Mouse (Mus musculus): ENCODE results near the gene Nr1d1. TPM values are rescaled to one million over a fixed set of nuclear protein-coding genes. Genes with fewer than 3 reads are reported as not detected.
"Not testable (repeated sequence)": the region's sequence is repeated elsewhere in the genome, so short reads cannot be mapped to it uniquely, and the experiment has no call there.

The Nr1d1 gene
- total RNA-seq, 2 experiments from 2014 or later, result 0.26 TPM; not detected in 1

DNA sequence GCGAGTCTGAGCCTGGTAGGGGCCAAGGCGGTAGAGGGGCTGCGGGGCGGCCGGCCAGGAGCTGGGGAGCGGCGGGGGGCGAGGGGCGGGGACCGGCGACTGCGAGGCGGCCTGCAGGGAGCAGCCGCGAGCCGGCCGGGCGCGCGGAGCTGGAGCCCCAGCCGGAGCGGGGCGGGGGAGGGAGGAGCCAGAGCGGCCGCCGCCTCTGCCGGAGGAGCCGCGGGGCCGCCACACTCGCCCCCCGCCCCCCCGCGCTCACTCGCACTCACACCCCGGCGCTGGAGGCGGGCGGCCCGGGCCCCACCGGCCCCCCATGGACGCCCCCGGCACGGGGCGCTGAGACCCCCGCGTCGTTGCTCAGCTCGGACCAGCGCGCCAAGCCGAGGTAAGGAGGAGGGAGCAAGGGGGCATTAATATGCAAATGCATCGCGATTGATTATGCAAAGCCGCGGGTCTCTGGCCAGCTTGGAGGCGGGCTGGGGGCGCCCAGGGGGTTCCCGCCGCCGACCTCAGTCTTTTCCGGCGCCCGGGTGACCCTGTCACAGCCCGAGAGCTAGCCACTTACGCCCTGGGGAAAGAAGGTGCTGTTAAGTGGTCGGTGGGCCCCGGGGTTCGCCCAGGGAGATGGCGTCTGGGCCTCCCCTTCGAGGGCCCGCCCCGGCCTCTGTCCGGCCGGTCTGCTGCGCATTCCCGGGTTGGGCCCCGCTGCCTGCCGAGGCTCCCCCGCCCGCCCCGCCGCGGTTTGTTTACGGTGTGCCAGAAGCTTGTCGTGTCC is 33.3 kb downstream of the Nr1d1 start:
- ATAC-seq (replicated peaks; ENCODE audit: low FRiP score, poor library complexity, severe bottlenecking), result peak; percentile 68

DNA sequence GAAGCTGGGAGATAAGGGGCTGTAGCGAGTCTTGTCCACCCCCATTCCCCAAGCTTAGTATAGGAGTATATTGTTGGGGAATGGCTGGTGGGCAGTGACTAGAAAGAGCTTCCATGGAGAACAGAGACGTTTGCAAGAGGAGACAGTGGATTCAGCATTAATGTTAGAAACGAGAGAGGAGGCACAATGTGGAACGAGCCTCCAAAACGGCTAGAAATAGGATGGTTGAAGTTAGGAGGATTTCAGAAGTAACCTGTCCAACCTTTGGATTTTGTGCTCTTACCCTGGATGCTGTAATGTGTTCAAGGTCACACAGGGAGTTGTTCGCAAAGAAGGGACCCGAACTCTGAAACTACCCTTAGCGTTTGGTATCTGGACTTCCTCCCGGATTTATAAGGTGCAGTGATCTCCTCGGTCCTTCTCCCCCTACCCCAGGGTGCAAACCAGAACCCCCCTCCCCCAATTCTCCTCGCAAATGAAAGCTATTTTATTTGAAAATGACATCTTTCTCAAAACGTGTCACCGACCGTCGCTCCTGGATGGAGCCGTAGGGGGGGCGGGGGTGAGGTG is 34.0 kb downstream of the Nr1d1 start:
- ATAC-seq (replicated peaks; ENCODE audit: low FRiP score, poor library complexity, severe bottlenecking), result no peak

DNA sequence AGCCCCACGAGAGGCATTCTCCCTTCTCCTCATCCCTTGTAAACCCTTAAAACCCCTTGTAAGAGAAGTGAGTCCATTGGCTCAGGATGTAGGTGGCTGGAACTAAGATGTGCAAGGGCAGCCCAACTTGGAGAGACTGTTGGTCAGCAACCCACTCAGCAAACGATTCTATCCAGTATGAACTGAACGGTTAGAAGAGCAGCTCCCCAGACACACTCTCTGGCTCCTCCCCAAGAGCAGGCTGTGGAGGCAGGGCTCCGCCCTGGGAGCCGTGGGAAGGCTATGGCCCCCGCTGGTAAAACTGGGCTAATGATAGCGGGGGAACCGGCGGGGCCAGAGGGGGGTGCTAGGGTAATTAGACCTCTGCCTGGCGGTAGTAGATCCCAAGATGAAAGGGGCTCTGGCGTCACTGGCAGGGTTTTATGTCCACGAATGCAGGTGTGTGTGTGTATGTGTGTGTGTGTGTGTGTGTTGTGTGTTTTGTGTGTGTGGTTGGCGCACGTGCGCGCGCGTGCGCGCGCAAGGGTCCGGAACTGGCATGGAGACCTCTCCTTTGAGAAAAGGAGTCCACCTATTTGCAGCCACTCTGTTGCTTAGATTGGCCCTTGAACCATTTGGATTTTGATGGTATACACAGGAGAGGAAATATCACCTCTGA is 34.6 kb downstream of the Nr1d1 start, which contains the start of gene Thra:
TSS of gene Thra (plus strand) at position 246 of the 658 bp plus-strand sequence.
- ATAC-seq (replicated peaks; ENCODE audit: low FRiP score, poor library complexity, severe bottlenecking), result peak; percentile 82

DNA sequence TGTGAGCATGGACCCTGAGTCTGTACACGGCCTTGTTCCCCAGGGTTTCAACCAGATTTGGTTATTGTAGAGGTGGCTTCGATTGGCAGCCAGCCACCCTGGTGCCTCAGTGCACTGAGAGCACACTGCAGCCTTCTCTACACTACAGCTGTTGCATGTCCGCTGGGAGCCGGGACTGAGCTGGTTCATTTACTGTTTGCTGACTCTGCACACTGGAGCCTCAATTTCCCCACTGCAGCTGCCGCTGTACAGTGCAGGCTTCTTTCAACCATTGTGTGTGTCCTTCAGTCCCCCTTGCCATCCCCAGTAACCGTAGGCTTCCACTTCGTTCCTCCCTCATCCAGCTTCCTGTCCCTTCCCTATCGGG is 35.1 kb downstream of the Nr1d1 start:
- ATAC-seq (replicated peaks; ENCODE audit: low FRiP score, poor library complexity, severe bottlenecking), result peak; percentile 9

DNA sequence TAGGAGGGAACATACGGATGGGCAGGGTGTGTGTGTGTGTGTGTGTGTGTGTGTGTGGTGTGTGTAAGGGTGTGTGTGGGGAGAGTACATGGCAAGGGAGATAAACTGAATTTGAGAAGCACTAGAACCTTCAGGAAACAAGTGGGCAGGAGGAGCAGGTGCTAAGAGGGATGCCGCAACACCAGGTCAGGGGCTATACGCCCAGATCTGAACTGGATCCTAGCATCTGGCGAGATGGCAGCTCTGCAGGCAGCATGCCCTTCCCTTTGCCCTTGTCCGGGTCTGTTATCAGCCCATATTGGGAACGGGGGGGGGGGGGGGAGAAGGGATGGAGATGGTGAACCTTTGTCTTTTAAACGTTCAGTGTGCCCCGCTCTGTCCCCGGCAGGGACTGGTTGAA is 36.2 kb downstream of the Nr1d1 start:
- ATAC-seq (replicated peaks; ENCODE audit: low FRiP score, poor library complexity, severe bottlenecking), result no peak

DNA sequence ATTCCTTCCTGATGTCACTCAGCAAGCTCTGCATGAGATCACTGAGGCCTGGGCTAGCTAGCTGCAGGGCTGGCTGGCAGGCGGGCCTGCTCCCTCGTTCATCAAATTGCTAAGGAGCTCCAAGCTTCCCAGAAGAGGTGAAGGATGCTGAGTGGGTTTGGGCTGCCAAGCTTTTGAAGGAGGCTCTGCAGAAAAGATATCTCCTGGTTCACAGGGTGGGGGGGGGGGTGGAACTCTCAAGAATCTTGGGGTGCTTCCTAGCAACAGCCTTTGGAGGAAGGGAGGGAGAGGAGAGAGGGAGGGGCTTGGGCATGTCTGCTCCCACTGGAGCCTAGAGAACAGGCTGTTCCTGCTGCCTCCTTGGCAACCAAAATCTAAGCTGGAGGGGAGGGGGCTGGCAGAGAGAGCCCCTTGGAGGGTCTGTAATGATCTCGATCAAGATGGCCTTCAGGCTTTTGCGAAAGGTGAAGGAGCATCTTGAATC is 36.7 kb downstream of the Nr1d1 start:
- no peak for ATAC-seq (replicated peaks; ENCODE audit: low FRiP score, poor library complexity, severe bottlenecking)

DNA sequence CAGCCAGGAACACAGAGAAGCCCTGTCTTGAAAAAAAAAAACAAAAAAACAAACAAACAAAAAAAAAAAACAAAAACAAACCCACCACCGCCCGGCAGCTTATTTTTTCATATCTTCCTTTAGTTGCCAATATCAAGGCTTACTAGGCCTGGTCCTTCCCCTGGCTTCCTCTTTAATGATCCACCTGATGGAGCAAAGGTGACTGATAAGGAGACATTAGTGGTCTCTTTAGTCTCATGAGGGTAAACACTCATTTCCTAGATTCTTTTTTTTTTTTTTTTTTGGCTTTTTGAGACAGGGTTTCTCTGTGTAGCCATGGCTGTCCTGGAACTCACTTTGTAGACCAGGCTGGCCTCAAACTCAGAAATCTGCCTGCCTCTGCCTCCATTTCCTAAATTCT is 37.9 kb downstream of the Nr1d1 start:
- ATAC-seq (replicated peaks; ENCODE audit: low FRiP score, poor library complexity, severe bottlenecking), result not testable (repeated sequence)

DNA sequence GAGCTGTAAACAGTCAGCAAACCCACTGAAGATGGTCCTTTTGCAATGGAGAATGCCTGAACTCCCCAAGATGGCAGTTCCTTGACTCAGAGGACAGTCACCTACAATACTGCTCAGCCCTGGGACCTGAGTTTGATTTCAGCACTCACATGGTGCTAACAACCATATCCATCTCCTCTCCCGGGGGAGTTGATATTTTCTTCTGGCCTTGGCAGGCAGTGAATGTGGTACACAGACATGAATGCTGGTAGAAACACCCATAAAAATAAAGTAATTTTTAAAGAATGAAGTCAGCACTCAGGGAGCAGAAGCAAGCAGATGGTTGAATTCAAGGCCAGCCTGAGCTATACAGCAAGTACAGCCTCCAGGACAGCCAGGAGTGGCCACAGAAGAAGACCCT is 39.0 kb downstream of the Nr1d1 start:
- ATAC-seq (replicated peaks; ENCODE audit: low FRiP score, poor library complexity, severe bottlenecking), result no peak

DNA sequence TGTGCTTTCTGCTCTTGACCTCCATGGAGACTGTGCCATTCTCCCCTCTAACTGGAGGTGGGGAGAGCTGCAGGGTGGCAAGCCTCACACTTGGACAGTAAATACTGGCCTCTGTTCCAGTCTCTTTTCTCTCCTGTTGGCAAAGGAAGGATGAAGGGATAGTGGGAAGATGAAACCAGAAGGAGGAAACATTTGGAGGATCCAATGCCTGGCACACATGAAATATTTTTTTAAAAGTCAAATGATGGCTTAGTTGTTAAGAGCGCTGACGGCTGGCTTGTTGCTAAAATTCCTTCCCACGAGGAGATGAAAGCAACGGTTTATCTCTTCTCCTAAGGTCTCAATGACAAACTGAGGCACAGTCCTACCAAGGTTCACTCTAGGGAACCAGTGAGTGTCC is 40.0 kb downstream of the Nr1d1 start:
- no peak for ATAC-seq (replicated peaks; ENCODE audit: low FRiP score, poor library complexity, severe bottlenecking)

DNA sequence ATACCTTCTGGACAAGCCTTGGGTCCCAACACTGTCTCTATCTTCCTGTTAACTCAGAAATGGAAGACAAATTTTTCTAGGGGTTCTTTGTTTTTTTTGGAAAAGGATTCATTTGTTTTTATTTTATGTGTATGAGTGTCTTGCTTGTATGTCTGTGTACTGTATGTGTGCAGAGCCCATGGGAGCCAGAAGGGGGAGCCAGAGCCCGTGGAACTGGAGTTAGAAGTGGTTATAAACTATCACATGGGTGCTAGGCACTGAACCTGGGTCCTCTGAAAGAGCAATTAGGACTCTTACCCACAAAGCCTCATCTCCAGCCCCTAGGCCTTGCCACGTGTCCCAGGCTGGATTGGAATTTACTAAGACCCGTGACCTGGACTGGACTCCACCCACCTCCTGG is 41.1 kb downstream of the Nr1d1 start:
- ATAC-seq (replicated peaks; ENCODE audit: low FRiP score, poor library complexity, severe bottlenecking), result no peak

DNA sequence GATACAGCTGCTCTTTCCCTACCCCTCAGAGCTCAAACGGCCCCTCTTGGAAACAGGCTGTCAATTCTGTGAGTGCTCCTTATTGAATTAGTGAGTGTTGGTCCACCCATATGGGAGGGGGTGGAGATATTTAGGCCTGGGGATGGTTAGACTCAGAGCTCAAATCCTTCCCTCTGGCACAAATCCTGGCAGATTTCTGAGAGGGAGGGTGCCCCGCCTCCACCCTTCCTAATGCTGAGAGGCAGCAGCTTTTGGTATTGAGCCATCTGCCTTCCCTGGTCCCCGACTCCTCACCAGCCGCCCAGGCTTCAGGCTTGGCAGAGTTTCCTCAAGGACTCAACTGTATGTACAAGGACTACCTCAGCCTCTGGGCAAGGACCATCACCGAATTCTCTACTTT is 44.0 kb downstream of the Nr1d1 start:
- ATAC-seq (replicated peaks; ENCODE audit: low FRiP score, poor library complexity, severe bottlenecking), result no peak

DNA sequence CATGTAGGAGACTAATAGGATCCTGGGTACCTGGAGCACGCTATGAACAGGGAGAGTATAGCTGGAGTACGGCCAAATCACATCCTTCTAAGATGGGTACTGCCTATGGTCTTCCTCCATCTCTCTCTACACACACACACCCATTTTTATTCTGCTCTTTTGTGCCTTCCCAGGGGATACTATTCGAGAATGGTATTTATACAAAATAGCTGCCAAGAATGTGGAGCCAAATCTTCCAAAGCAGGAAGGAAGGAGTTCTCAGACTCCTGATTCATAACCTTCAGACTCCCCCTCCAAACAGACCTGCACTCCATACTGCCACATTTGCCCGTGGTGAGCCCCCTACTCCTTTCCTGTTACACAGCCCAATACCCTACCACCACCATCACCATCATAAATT is 44.4 kb downstream of the Nr1d1 start:
- no peak for ATAC-seq (replicated peaks; ENCODE audit: low FRiP score, poor library complexity, severe bottlenecking)

DNA sequence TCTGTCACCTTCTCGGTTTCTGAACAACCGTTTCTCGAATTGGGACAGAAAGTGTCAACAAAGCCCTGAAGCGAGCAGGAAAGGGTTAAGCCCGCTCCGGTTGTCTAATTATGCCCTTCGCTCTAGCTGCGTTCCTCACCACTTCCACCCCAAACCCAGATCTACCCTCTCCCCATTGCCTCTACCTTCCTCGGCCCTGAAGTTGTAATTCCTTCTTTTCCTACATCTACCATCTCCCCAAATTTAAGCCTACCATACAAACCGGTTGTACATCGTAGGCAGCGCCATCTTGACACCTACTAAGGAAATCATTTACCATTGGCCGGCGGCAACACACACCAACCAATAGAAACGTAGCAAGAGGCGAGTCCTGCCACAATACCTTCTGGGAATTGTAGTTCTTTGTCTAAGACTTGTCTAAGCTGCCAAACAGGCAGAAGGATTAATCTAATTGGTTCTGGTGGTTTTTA is 46.0 kb downstream of the Nr1d1 start, which contains the start of gene Med24:
TSS of gene Med24 (minus strand) at position 317 of the 470 bp plus-strand sequence.
- peak; percentile 100 for ATAC-seq (replicated peaks; ENCODE audit: low FRiP score, poor library complexity, severe bottlenecking)

DNA sequence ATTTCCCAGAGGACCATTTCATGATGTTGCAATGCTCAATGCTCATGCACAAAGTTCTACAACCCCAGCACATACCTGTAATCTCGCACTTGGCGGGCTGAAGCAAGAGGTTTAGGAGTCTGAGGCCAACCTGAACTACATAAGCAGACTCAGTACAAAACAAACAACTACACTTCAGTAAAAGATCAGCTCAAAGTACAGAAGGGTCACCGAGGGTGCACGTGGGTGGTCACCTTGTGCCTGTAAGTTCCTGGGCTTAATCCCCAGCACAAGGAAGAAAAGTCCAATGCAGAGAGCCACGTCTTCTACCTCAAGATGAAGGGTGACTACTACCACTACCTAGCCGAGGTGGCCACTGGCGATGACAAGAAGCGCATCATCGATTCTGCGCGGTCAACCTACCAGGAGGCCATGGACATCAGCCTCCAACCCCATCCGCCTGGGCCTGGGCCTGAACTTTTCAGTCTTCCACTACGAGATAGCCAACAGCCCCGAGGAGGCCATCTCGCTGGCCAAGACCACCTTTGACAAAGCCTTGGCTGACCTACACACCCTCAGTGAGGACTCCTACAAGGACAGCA is 49.1 kb downstream of the Nr1d1 start:
- ATAC-seq (replicated peaks; ENCODE audit: low FRiP score, poor library complexity, severe bottlenecking), result no peak

DNA sequence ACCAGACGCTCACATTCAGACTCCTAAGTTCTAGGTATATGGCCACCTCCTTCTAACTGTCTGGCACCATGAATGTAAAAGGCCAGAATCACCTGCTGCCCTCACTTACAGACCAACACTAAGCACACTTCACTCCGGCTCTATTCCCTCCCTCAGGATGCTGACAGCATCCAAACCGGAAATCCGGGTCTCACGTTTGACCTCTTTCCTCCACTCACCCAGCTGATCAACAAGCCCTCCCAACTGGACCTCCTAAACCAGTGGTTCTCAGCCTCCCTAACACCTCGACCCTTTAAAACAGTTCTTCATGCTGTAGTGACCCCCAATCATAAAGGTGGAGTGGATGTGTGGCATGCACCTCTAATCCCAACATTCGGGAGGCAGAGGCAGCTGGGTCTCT is 52.0 kb downstream of the Nr1d1 start:
- ATAC-seq (replicated peaks; ENCODE audit: low FRiP score, poor library complexity, severe bottlenecking), result no peak

DNA sequence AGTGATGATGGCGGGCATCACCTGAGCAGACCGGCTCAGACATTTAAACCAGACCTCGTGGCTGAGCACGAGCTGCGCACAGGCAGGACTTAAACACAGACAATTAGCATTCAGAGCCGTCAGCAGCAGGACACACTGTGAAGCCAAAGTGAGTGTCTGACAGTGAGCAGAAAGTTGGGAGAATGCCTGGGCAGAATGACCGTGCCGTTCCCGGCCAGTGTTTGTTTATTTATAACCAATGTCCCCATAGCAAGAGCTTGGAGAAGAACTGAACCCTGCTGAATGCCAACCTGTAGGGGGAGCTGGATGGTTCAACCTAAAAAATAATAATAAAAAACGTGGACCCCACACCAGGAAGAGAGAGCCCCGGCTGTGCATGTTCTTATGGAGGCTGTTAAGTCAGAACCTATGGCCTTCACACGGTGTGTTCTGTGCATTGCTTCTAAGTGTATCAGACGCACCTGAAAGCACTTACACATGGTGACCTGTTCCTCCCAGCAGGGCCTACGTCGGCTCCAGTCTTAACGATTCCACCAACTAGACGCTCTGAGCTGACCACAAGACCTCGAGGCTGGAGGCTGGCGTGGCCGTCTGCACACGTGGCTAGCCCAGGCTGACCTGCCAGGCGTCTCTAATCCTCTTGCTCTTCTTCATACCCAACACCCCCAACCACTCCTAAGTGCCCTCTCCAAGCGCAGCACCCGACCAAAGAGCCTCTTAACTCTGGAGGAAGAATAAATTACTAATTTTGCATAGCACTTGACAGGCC is 53.5 kb downstream of the Nr1d1 start:
- no peak for ATAC-seq (replicated peaks; ENCODE audit: low FRiP score, poor library complexity, severe bottlenecking)

DNA sequence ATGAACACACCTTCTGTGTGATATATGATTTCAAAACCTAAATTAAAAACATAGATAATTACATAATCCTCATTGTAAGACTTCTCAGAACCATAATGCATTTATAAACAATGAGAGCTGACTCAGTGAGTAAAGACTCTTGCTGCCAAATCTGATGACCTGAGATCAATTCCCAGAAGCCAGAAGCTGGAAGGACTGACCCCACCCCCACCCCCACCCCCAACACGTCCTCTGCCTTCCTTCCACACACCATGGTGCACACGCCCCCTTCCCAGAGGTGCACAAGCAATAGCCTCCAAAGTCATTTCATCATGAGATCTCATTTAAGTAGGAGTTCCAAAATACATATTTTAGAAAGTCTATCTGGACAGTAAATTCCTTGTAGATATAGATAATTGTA is 54.4 kb downstream of the Nr1d1 start:
- no peak for ATAC-seq (replicated peaks; ENCODE audit: low FRiP score, poor library complexity, severe bottlenecking)
